Mouse (Mus musculus) ES-CJ7 (cell line): ENCODE measurements at regions not wholly inside any gene's neighbourhood (a gene's known extent, or its start where the extent isn't known, plus 50 kb on each side); places are given as distances from the start of the nearest gene placed in this dataset.

Experiments used
- DNase-seq: peaks from one replicate; pipeline ENCODE4 v3.0.0; 2011; ENCODE audit warnings: low read depth, low spot score

- no peak for DNase-seq
These were observed 343.9 kb upstream of the Fam174a start for GRCm38 (mm10) chr1:94969543-94969942.

GRCm38 (mm10) chr1:94970103-94970759, 343.2 kb upstream of the Fam174a start:
- DNase-seq, result no peak

- peak; percentile 64 for DNase-seq
These were observed 320.1 kb upstream of the Fam174a start for GRCm38 (mm10) chr1:94993338-94993737.

- DNase-seq, result no peak
These were observed 309.5 kb upstream of the Fam174a start for GRCm38 (mm10) chr1:95003900-95004299.

- peak; percentile 64 for DNase-seq
These were observed 282.8 kb upstream of the Fam174a start for GRCm38 (mm10) chr1:95030579-95030978.

GRCm38 (mm10) chr1:95033661-95034414, 279.6 kb upstream of the Fam174a start:
- DNase-seq, result peak; percentile 89

- DNase-seq, result no peak
These were observed 275.0 kb upstream of the Fam174a start for GRCm38 (mm10) chr1:95038411-95038810.

GRCm38 (mm10) chr1:95040332-95040731, 273.1 kb upstream of the Fam174a start:
- no peak for DNase-seq

- DNase-seq, result no peak
These were observed 270.1 kb upstream of the Fam174a start for GRCm38 (mm10) chr1:95043355-95043754.

- DNase-seq, result no peak
These were observed 248.9 kb upstream of the Fam174a start for GRCm38 (mm10) chr1:95064330-95065193.

GRCm38 (mm10) chr1:95065620-95066019, 247.8 kb upstream of the Fam174a start:
- no peak for DNase-seq

GRCm38 (mm10) chr1:95066040-95066439, 247.4 kb upstream of the Fam174a start:
- DNase-seq, result no peak

GRCm38 (mm10) chr1:95075151-95075550, 238.3 kb upstream of the Fam174a start:
- DNase-seq, result no peak

- no peak for DNase-seq
These were observed 203.5 kb upstream of the Fam174a start for GRCm38 (mm10) chr1:95109966-95110365.

GRCm38 (mm10) chr1:95113493-95113892, 199.9 kb upstream of the Fam174a start:
- peak; percentile 9 for DNase-seq

GRCm38 (mm10) chr1:95147531-95147930, 165.9 kb upstream of the Fam174a start:
- no peak for DNase-seq

GRCm38 (mm10) chr1:95174013-95174582, 139.3 kb upstream of the Fam174a start:
- no peak for DNase-seq

- DNase-seq, result no peak
These were observed 94.5 kb upstream of the Fam174a start for GRCm38 (mm10) chr1:95218912-95219311.

- no peak for DNase-seq
These were observed 90.1 kb upstream of the Fam174a start for GRCm38 (mm10) chr1:95223289-95223688.

- no peak for DNase-seq
These were observed 71.7 kb upstream of the Fam174a start for GRCm38 (mm10) chr1:95241671-95242150.
